Mouse (Mus musculus): ENCODE measurements around the gene Fndc10.

GRCm38 (mm10) chr4:155744474-155744873, 50.3 kb downstream of the Fndc10 start:
- no peak for TF ChIP-seq CTCF (IDR thresholded peaks at IDR 0.05)
- no peak for TF ChIP-seq EP300 (IDR thresholded peaks at IDR 0.05)
